Mouse (Mus musculus) spleen, adult 2 months (tissue): ENCODE data around the gene Crybb3.

Experiments used
- CTCF ChIP-seq: fragments of 200-500 bp; IDR thresholded peaks from 2 replicates; pipeline ENCODE4 v1.5.1; 2011; ENCODE audit warnings: mild to moderate bottlenecking, inconsistent platforms; ENCODE audit not compliant: insufficient read depth, insufficient read length, insufficient replicate concordance; ENCODE audit errors: extremely low read depth
- POLR2A ChIP-seq: fragments of 200-500 bp; IDR thresholded peaks from 2 replicates; pipeline ENCODE4 v1.6.1; 2011; ENCODE audit warnings: low read depth, low read length, inconsistent platforms

DNA sequence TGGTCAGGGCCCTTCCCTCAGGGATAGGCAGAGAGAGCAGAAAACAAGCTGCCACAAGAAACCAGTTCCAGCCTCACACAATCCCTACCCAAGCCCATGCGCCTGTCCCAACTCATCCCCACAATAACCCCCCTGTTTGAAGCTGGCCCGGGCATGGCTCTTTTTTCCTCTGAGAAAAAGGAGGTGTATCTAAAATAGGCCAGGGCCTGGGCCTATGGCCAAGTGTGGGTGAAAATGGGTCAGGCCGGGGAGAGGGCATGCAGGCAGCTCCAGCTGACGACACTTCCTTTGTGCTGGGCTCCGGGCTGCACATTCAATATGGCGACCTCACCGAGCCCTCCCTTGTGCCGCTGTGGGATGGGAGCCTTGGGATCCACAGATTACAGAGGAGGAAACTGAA lies 37.9 kb downstream of the Crybb3 start:
- TF ChIP-seq POLR2A: no peak
- no peak for TF ChIP-seq CTCF
